Mouse (Mus musculus) hindlimb bud, embryonic 11.5 days (tissue): Measurements from ENCODE around the gene Pde9a.
A peak's percentile ranks its signal among the peaks of the same experiment; 100 is the strongest.

Source experiments
- DNase-seq: peaks from one replicate; pipeline ENCODE4 v3.0.0-alpha.2; 2012; ENCODE audit warnings: low read depth, low spot score; ENCODE audit errors: extremely low spot score

Gene Pde9a

GRCm38 (mm10) chr17:31462506-31462905 lies 76.5 kb downstream of the Pde9a start:
- no peak for DNase-seq

DNA sequence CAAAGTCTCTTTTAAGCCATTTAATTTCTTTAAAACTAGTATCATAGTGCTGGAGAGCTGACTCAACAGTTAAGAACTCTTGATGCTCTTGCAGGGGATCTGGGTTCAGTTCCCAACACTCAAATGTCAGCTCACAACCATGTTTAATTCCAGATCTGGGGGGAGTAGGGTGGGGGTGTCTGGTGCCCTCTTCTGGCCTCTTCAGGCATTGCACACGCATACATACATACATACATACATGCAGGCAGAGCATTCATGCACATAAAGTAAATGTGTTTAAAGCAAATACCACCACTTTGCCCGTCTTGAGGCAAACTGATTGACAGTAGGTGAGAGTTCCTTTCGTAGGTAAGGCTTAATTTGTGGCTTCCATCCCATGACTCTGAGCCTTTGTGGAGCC lies 80.8 kb downstream of the Pde9a start:
- DNase-seq = no peak

DNA sequence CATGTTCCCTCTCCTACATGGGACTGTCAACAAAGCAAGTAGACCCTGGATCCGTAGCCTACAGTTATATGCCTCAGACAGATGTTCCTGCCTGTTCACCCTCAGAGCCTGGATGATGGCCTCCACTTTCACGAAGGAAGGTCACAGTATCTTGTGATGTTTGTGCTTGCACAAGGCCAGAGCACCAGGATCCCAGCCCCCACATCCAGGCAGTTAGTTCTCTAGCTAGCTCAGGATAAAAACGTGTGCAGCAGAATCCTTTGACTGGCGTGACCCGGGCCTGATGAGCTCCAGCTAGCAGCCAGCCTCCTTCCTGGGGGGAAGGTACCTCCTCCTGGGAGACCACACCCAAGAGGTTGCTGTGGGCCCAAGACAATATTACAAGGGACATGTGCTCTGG lies 82.5 kb downstream of the Pde9a start:
- DNase-seq = no peak

DNA sequence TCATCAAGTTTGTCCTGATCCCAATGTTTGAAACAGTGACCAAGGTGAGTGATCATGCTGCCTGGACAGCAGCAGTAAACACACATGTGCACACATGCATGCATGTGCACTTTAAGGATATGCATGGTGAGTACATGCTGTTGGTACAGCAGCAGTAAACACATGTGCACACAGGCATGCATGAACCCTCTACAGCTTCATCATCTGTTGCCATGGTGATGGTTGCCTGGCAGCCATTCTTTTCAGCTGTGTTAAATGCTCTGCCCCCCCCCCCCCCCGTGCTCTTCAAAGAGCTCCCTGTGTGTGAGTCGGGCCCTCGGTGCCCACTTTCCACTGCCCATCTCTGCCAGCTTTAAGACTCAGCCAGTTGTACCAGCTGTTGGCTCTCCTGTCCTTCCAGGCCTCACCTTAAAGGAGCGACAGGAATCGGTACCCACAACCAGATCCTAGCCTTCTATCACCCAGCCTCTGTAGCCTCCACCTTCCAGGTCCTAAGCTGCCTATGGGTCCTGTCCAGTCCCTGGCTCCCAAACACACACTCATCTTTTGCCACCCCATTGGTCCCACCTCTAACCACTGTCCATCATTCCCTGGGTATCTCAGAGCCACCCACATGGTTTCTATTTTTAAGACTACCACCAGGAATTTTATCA lies 84.9 kb downstream of the Pde9a start:
- DNase-seq = no peak

DNA sequence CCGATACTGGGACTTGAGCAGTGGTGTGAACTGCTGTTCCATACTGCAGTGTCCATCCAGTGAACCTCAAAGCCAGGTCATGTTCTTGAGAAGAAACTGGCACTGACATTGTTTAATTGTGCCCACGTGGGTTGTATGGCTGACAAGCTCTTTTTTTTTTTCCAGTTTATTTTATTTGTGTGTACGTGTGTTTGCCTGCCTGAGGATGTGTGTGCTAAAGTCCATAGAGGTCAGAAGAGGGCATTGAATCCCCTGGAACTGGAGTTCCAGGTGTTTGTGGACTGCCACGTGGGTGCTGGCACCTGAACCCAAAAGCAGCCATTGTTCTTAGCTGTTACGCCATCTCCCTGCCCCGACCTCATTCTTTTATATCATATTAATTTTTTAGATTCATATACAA lies 88.4 kb downstream of the Pde9a start:
- no peak for DNase-seq

DNA sequence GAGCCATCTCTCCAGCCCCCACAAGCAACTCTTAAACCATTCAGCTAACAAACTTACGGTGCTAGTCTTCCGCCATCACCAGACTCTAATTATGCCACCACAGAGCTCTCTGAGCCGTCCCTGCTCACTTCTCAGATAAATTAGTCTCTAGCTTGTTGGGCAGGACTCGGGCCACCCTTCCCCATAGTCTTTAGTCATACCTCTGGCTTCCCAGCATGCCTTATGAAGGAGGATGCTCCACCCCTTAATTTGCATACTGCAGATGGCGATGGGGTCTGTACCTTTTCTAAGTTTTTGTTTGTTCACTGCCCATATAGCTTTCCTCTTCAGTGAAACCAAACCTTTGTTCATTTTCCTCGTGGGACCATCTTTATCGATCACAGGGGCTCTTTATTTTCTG lies 92.6 kb downstream of the Pde9a start:
- DNase-seq = no peak

- DNase-seq = no peak
Observed at GRCm38 (mm10) chr17:31479108-31479844, 93.3 kb downstream of the Pde9a start.

GRCm38 (mm10) chr17:31486616-31487198 lies 100.7 kb downstream of the Pde9a start:
- no peak for DNase-seq

GRCm38 (mm10) chr17:31487433-31488060 lies 101.5 kb downstream of the Pde9a start:
- no peak for DNase-seq

- DNase-seq = no peak
Observed at GRCm38 (mm10) chr17:31491355-31491754, 105.3 kb downstream of the Pde9a start.

DNA sequence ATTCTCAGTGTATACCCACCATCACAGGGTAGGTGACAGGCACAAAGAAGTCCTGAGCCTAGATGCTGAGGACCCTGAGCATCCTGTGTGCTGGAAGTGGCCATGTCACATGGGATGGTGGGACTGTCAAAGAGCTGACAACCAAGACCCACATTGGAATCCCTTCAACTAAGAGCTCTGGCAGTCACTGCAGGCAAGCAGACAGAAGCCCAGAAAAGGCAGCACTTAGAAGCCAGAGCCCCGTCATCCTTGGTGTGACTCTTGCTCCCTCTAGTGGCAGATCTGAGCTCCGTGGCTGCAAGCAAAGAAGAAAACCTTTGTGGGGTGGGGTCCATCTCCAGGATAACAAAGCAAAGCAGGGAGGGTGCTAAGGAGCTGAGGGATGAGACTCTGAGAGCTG lies 106.4 kb downstream of the Pde9a start:
- peak; percentile 58 for DNase-seq

DNA sequence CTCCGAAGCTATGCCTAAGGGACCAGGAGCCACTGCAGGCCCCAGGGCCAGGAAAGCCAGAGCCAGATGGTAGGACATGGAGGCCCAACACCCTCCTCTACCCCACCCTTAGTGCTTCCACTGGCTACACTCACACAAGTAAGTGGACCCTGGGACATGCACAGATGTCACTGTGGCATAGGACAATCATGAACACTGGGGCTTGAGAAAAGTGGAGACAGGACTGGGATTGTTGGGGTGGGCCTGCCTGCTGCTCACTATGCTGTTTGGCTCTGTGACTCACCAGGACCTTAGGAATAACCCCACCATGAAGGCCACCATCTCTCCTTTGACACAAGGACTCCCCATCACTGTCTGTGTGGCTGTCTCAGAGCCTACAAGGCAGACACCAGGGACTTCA lies 109.0 kb downstream of the Pde9a start:
- DNase-seq = no peak

DNA sequence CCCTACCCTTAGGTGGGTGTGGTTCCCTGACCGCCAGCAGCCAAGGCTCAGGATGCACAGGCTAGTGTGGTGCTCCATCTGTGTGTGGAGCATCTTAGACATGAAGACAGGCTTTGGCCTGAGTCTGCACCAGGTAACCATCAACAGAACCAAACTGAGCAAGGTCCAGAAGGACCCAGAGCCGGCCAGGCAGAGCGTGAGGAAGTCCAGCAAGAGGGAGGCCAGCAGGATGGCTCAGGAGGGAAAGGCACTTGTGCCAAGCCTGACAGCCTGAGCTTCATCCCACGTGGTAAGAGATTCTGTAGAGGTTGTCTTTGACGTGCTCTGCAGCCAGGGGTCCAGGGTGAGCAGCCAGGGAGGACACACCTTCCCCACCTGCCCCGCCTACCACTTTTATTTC lies 111.7 kb downstream of the Pde9a start:
- no peak for DNase-seq

GRCm38 (mm10) chr17:31499725-31500124 lies 113.7 kb downstream of the Pde9a start:
- no peak for DNase-seq

DNA sequence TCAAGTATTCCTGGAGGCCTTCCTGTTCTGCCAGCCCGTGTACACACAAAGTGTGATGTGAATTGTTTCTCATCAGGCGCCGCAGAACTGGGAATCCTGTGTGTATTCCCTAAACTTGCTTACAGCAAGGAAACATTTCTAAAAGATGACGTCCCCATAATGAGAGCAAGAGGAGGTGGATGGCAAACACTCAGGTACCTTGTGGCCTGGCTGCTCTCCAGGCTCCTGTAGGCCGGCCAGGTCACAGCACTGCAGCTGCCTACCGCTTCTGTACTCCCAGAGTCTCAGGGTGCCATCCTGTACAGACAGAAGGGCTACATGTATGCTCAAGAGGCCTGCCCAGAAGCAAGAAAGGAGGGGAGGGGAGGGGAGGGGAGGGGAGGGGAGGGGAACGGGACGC lies 114.4 kb downstream of the Pde9a start:
- DNase-seq = no peak

DNA sequence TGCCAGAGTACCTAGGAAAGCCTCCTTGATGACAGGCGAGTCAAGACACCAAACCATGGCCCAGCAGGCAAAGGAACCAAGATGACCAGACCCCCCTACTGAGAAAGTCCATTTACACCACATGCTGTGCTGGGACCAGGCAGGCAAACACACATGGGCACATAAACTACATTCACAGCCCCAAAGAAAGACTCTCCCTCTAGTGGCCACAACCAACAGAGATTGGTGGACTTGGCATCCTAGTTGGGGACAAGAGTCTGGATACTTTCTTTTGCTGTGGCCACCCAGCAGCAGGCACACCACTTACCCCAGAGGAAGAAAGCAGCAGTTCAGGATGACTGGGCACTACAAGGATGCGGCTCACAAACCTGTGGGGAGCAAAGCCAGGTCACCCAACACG lies 114.9 kb downstream of the Pde9a start:
- DNase-seq = no peak

DNA sequence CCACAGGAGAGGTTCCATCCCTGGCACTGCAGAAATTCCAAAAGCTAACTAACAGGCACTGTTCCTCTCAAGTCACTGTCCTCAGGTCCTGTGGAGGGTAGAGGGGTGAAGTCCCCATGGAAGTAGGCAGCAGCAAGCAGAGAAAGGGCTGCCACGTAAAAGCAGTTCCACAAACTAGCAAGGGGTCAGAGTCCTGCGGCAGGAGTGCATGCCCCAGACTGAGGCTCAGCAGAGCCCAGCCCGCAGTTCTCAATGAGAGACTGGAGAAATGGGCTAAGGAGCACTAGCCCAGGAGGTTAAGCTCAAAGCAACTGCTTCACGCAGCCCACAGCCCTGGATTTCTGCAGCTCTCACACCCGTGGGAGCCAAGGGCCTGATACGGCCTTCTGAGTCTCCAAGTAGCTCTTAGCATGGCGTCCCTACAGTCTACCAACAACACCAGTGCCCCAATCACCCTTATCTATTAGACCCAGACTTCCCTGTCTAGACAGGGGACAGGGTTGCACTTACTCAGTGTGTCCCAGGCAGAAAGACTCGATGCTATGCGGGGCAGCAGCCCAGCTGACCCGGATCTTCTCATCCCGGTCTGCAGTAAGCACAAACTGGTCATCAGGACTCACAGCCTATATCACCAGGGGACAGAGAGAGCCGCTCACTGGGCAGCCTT lies 116.4 kb downstream of the Pde9a start:
- DNase-seq = no peak

DNA sequence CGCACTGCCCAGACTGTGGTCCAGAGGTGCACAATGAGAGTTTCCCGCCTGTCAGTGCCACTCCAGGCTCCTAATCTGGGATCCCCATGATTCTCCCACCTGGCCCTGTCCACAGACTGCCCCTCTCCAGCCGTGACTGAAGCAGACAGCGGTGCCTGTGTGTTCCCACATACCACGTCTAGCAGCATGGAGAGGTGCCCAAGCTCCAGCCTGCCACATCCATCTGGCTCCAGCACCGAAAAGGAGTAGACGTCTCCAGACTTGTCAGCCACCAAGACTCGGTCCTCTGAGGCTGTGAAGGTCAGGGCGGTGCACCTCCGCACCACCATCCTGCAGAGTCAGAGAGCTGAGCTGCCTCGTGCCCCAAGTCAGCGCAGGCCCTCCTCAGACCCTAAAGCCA lies 117.3 kb downstream of the Pde9a start:
- DNase-seq = no peak

DNA sequence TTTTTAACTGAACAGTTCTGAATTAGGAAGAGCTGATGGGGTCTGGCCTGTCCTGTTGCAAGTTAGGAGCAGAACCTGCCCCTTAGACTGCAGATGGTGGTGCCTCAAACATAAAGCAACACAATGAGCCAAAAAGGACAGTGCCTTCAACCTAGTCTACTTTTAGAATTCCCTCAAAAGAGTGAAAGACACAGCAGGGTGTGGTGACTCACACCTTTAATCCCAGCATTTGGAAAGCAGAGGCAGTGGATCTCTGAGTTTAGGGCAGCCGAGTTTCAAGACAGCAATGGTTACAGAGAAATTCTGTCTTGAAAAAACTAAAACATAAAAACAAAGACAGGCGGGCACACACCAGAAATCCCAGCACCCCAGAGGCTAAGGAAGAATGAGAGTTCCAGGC lies 117.9 kb downstream of the Pde9a start:
- DNase-seq = no peak

DNA sequence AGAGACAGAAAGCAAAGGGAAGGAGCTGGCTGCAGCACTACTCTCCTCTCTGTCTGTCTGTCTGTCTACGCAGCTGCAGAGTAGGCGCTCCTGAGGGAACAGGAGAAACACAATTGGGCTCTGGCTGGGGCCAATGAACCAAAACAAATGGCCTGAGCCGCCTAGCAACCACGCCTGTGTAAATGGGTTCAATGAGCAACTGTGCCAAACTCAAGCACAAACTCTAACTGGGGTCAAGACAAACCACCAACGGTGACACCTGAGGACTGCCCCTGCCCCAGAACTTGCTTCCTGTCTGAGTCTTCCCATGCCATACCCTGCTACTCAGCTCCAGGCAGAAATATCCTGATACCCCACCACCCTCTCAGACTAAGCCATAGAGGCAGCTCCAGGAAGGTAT lies 119.0 kb downstream of the Pde9a start:
- no peak for DNase-seq

- no peak for DNase-seq
Observed at GRCm38 (mm10) chr17:31506282-31506681, 120.3 kb downstream of the Pde9a start.
